Comparison of ENCODE assay signal across 8 mouse cellular contexts in genomic region chr9:111918275-111918940, GRCm38 (mm10).
DNase-seq lines count a peak whose midpoint lies in the region; ATAC-seq and TF ChIP-seq lines count a peak whose summit lies in the region.

No protein-coding gene starts in this region.

- H3K27me3 ChIP-seq in ES-Bruce4 (ENCODE audit: control insufficient read depth, insufficient read depth, low read length, poor library complexity, severe bottlenecking), result no peaks in the 10 kb centered on the region
- no peaks in the 10 kb centered on the region for H3K27me3 ChIP-seq in embryonic facial prominence, embryonic 14.5 days (replicated peaks; ENCODE audit: control insufficient read depth, insufficient read depth, low read length)

- 0 out of 2 replicates have a peak, but pooled peaks have one; percentile 35 for TF ChIP-seq EP300 in ES-Bruce4 (IDR thresholded peaks at IDR 0.05; ENCODE audit: insufficient read depth, low read depth, low read length)

- 18% methylated on average over 16 of the region's 16 CpGs for WGBS in embryonic facial prominence, embryonic 14.5 days
- WGBS in lung, adult 2 months, result 15% methylated on average over 16 of the region's 16 CpGs

- H3K4me3 ChIP-seq in ES-Bruce4 (ENCODE audit: low read depth, low read length), result no peak overlapping the region
- no peak overlapping the region for H3K4me3 ChIP-seq in bone marrow macrophage, adult 2 months (ENCODE audit: insufficient read depth, low read length)
- no peak overlapping the region for H3K4me3 ChIP-seq in embryonic facial prominence, embryonic 14.5 days (ENCODE audit: low read depth, low read length)
- no peak overlapping the region for H3K4me3 ChIP-seq in lung, adult 2 months (replicated peaks; ENCODE audit: extremely low read depth, low read depth, low read length)

- peak; percentile 83 for DNase-seq in embryonic facial prominence, embryonic 14.5 days (ENCODE audit: low spot score)
- DNase-seq in heart, postnatal 14 days, result peak; percentile 75 to 84
- DNase-seq in kidney, postnatal 4 days, result peak; percentile 88
- DNase-seq in lung, adult 2 months, result peak; percentile 38
- peak; percentile 58 for DNase-seq in ovary, postnatal 14 days (ENCODE audit: low spot score)
- peak; percentile 14 to 46 for DNase-seq in urinary bladder, adult 18-20 months (ENCODE audit: low spot score in 2 of 2)

- ATAC-seq in embryonic facial prominence, embryonic 14.5 days (ENCODE audit: low read depth), result peak; percentile 89

- H3K4me1 ChIP-seq in ES-Bruce4 (ENCODE audit: control insufficient read depth, insufficient read depth, low read length), result no peaks in the 10 kb centered on the region
- no peaks in the 10 kb centered on the region for H3K4me1 ChIP-seq in bone marrow macrophage, adult 2 months (ENCODE audit: control insufficient read depth, insufficient read depth, low read length)
- no peaks in the 10 kb centered on the region for H3K4me1 ChIP-seq in embryonic facial prominence, embryonic 14.5 days (ENCODE audit: control insufficient read depth, insufficient read depth, low read length)
- H3K4me1 ChIP-seq in lung, adult 2 months (ENCODE audit: control insufficient read depth, insufficient read depth, low read length), result no peaks in the 10 kb centered on the region

- no peak overlapping the region for H3K27ac ChIP-seq in ES-Bruce4 (ENCODE audit: insufficient read depth, low read length)
- H3K27ac ChIP-seq in bone marrow macrophage, adult 2 months (ENCODE audit: insufficient read depth, low read depth, low read length), result no peak overlapping the region
- H3K27ac ChIP-seq in embryonic facial prominence, embryonic 14.5 days (replicated peaks; ENCODE audit: low read depth, low read length), result no peak overlapping the region

- intact Hi-C loops in heart, postnatal 14 days (cut with DNase I), result loop anchor here (1.0 to 10.0 kb wide), 4 partner anchors 346 to 564 kb away; no protein-coding TSS in a partner anchor

- no peak for TF ChIP-seq POLR2A in ES-Bruce4 (IDR thresholded peaks at IDR 0.05; ENCODE audit: insufficient read depth, low read length)
- no peak for TF ChIP-seq POLR2A in bone marrow macrophage, adult 2 months (IDR thresholded peaks at IDR 0.05; ENCODE audit: borderline replicate concordance, low read depth, low read length)
- no peak for TF ChIP-seq POLR2A in lung, adult 2 months (IDR thresholded peaks at IDR 0.05; ENCODE audit: borderline replicate concordance, extremely low read depth, low read depth, low read length)

- no peak overlapping the region for H3K9ac ChIP-seq in ES-Bruce4 (ENCODE audit: low read depth, poor library complexity, severe bottlenecking)
- no peak overlapping the region for H3K9ac ChIP-seq in embryonic facial prominence, embryonic 14.5 days (ENCODE audit: low read depth, low read length)

- no peak overlapping the region for H3K4me2 ChIP-seq in embryonic facial prominence, embryonic 14.5 days (ENCODE audit: low read depth, low read length)

- H3K36me3 ChIP-seq in ES-Bruce4 (ENCODE audit: control insufficient read depth, insufficient read depth, low read length, poor library complexity, severe bottlenecking), result no peaks in the 10 kb centered on the region
- H3K36me3 ChIP-seq in embryonic facial prominence, embryonic 14.5 days (ENCODE audit: control insufficient read depth, insufficient read depth, low read length), result no peaks in the 10 kb centered on the region

- H3K9me3 ChIP-seq in ES-Bruce4 (replicated peaks; ENCODE audit: control insufficient read depth, insufficient read depth, low read length, poor library complexity, severe bottlenecking), result no peaks in the 10 kb centered on the region
- H3K9me3 ChIP-seq in embryonic facial prominence, embryonic 14.5 days (ENCODE audit: control insufficient read depth, low read length), result no peaks in the 10 kb centered on the region

- peak; percentile 95 for TF ChIP-seq CTCF in ES-Bruce4 (IDR thresholded peaks at IDR 0.05; ENCODE audit: low read depth, low read length)
- TF ChIP-seq CTCF in bone marrow macrophage, adult 2 months (IDR thresholded peaks at IDR 0.05; ENCODE audit: low read depth, low read length), result peak; percentile 94
- peak; percentile 75 for TF ChIP-seq CTCF in lung, adult 2 months (IDR thresholded peaks at IDR 0.05; ENCODE audit: insufficient read depth, low read length)

Comparison
In these comparisons a context has a peak if more than half of its experiments do, and no peak if none do; other contexts are left out.
1. DNase-seq: peak in every context shown above with its lines; median percentile 88 in kidney, postnatal 4 days; 83 in embryonic facial prominence, embryonic 14.5 days; 80 in heart, postnatal 14 days; 58 in ovary, postnatal 14 days; 38 in lung, adult 2 months; 30 in urinary bladder, adult 18-20 months.